Mouse (Mus musculus) heart, postnatal 0 days (tissue): ENCODE results near the gene Dcaf17.

Source experiments
- CTCF ChIP-seq: IDR thresholded peaks from 2 replicates; pipeline ENCODE4 v1.5.1; 2016; ENCODE audit warnings: antibody characterized with exemption, control low read depth, low read depth
- EP300 ChIP-seq: IDR thresholded peaks from 2 replicates; pipeline ENCODE4 v1.6.1; 2016; ENCODE audit warnings: antibody characterized with exemption, low read depth

DNA sequence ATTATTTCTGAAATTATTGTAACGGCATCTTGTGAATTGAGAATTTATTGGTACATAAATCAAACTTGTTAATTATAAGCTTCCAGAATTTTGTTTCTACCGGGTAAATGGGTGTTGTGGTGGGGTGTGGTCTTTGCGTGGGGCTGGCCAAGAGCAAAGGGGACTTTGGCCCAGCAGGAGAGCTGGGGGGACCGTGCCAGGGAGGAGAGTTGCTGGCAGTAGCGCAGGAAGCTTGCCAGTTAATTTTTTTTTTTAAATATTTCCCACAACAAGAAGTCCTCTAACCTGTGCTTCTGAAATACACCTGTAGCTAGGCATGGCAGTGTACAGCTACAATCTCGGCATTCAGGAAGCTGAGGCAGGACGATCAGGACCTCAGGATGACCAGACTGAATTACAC lies 4.6 kb upstream of the Dcaf17 start:
- TF ChIP-seq CTCF (no peak), EP300 (no peak)
